Mouse (Mus musculus): ENCODE data around the gene Sytl3. TPM values are rescaled to one million over a fixed set of nuclear protein-coding genes. Genes with fewer than 3 reads are reported as not detected.

Sytl3 gene
- total RNA-seq, 2 experiments from 2014 or later = 0.33 to 0.39 TPM

- intact Hi-C loops (cut with DNase I; ENCODE audit: low total_unique reads) = no loop called here
- no peak for DNase-seq
These were observed 86.0 kb downstream of the Sytl3 start for GRCm38 (mm10) chr17:6744871-6745270.

- intact Hi-C loops (cut with DNase I; ENCODE audit: low total_unique reads) = no loop called here
- no peak for DNase-seq
These were observed 86.6 kb downstream of the Sytl3 start for GRCm38 (mm10) chr17:6745503-6745902.

DNA sequence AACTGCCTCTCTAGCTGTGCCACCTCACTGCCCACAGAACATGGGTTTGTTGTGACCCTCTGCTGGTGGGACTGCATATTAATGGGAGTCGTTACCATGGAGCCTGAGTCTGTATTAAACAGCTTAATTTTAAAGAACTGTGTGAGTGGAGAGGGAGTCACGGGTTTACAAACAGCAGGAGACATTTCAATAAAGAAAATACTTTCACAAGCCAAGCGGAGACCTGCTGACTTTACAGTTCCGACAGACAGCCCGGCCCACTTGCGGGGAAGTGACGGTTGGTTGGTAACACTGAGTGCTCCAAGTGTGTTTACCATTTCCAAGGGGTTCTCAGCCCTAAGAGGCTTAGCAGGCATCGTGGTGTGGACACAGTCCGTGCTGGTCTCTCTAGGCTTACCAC is 87.1 kb downstream of the Sytl3 start:
- no peak for DNase-seq
- intact Hi-C loops (cut with DNase I; ENCODE audit: low total_unique reads) = no loop called here

GRCm38 (mm10) chr17:6746452-6747231 is 87.7 kb downstream of the Sytl3 start:
- intact Hi-C loops (cut with DNase I; ENCODE audit: low total_unique reads) = no loop called here
- DNase-seq = no peak

GRCm38 (mm10) chr17:6747478-6747877 is 88.6 kb downstream of the Sytl3 start:
- intact Hi-C loops (cut with DNase I; ENCODE audit: low total_unique reads) = no loop called here
- DNase-seq = no peak

DNA sequence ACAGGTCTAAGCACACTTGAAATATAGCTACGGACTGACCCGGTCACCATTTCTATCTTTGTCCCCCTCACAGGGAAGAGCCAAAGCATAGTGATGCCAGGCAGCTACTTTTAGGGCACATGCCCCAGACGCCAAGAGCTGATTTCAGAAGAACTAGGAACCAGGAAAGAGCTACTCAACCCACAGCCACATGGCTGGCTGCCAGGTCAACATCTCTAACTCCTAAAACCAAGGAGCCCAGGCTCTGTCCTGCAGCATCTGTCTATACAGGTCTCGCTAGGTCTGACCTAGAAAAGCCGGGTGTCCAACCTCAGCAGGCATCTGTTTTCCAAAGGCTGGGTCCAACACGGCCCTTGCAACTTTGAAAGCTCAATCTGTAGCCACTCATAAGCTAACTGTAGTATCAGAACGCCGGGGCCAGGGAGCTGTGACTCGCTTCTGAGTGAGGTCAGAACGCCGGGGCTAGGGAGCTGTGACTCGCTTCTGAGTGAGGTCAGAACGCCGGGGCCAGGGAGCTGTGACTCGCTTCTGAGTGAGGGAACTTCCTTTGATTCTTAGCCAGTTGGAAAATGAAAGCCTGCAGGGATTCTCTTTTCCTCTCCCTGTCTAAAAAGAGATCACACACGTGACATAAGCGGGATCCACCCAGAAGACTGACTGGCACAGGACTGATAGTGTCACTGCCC is 90.0 kb downstream of the Sytl3 start:
- no peak for DNase-seq
- intact Hi-C loops (cut with DNase I; ENCODE audit: low total_unique reads) = no loop called here

- DNase-seq = no peak
- intact Hi-C loops (cut with DNase I; ENCODE audit: low total_unique reads) = no loop called here
These were observed 92.4 kb downstream of the Sytl3 start for GRCm38 (mm10) chr17:6751221-6751859.

- DNase-seq = no peak
- intact Hi-C loops (cut with DNase I; ENCODE audit: low total_unique reads) = no loop called here
These were observed 93.5 kb downstream of the Sytl3 start for GRCm38 (mm10) chr17:6752375-6752774.

DNA sequence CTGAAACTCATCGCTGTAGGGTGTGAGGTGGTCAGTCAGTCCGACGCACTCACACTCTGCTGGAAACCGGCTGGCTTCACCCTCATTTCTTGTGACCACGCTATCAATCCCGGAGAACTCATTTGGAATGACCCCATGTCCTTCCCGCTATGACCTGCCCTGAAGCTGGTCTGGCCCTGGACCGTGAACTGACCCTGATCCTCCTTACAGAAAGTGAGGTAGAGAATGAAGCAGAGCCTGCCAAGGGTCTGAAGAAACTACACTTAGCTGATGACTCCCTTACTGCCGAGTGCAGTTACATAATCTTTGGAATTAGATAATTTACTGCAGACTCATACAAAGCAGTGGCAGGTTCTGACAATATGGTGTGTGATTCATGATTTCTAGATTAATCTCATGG is 96.3 kb downstream of the Sytl3 start:
- intact Hi-C loops (cut with DNase I; ENCODE audit: low total_unique reads) = no loop called here
- no peak for DNase-seq

DNA sequence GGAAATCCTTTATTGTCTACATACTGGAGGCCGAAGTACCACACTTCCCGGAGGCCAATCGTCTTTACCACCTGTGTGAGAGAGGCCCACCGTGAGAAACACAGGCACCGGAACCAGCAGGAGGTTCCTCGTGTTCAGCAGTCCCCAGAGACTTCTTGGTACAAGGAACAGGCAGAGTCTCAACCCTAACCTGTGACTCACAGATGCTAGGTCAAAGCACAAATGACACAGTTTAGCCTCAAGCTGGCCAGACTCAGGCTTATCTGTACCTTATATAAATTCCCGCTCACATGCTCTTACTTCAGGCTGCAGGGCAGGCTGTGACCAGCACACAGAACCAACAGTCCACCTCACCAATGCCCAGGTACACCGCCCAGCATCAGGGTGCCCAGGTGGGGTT is 97.0 kb downstream of the Sytl3 start:
- intact Hi-C loops (cut with DNase I; ENCODE audit: low total_unique reads) = no loop called here
- DNase-seq = no peak

- intact Hi-C loops (cut with DNase I; ENCODE audit: low total_unique reads) = no loop called here
- DNase-seq = no peak
These were observed 99.0 kb downstream of the Sytl3 start for GRCm38 (mm10) chr17:6757902-6758301.

DNA sequence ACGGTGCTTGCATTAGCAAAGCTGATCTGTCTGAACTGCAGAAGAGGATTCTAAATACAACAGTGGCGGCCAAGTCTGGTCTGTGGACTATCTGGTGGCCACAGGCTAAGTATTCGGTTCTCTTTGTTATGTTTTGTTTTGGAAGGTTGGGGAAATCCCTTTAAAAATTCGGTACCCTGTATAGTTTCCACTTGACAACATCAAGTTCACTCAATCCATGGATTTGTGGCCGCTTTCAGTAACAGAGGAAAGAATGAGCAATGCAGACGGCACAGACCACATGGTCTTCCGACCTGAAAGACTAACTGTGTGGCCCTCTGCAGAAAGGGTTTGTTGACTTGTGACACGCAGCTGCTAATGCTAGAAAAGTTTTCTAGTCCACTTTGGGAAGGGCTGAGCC is 100.0 kb downstream of the Sytl3 start:
- intact Hi-C loops (cut with DNase I; ENCODE audit: low total_unique reads) = no loop called here
- no peak for DNase-seq

GRCm38 (mm10) chr17:6759717-6760292 is 100.9 kb downstream of the Sytl3 start:
- intact Hi-C loops (cut with DNase I; ENCODE audit: low total_unique reads) = no loop called here
- no peak for DNase-seq

- no peak for DNase-seq
- intact Hi-C loops (cut with DNase I; ENCODE audit: low total_unique reads) = no loop called here
These were observed 104.8 kb downstream of the Sytl3 start for GRCm38 (mm10) chr17:6763513-6764226.

DNA sequence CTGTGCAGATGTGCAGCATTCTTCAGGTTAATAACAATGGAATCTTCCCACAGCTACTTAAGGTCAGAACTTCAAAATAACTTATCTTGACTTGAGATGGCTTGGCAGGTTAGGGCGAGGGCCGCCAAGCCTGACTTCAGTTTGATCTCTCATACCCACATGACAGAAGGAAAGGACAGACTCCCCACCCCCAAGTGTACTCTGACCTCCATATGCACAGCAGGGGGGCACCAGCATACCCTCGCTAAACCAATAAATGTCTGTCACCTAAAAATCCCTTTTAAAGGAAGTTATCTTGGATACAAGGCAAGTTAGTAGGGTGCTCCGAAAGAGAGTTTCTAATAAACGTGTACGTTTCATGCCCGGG is 105.3 kb downstream of the Sytl3 start:
- intact Hi-C loops (cut with DNase I; ENCODE audit: low total_unique reads) = no loop called here
- no peak for DNase-seq

- intact Hi-C loops (cut with DNase I; ENCODE audit: low total_unique reads) = no loop called here
- no peak for DNase-seq
These were observed 105.8 kb downstream of the Sytl3 start for GRCm38 (mm10) chr17:6764730-6765129.

DNA sequence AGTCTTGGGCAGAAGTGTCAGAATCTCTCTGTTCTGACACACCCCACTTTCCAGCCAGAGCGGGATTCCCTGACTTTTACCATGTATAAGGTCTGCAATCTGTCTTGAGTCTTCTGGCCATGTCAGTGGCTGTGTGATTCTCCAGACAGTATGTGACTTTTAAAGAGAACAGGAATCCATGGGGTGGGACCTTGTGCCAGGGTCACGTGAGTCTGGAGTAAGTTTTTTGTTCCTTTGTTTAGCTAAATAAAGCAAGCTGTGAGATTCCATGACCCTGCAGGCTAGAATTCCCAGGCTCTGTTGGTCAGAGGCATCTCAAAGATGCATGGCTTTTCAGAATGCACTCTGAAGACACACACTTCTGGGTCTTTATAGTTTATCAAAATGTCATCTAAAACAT is 107.0 kb downstream of the Sytl3 start:
- no peak for DNase-seq
- intact Hi-C loops (cut with DNase I; ENCODE audit: low total_unique reads) = no loop called here

- intact Hi-C loops (cut with DNase I; ENCODE audit: low total_unique reads) = no loop called here
- no peak for DNase-seq
These were observed 107.9 kb downstream of the Sytl3 start for GRCm38 (mm10) chr17:6766823-6767222.

DNA sequence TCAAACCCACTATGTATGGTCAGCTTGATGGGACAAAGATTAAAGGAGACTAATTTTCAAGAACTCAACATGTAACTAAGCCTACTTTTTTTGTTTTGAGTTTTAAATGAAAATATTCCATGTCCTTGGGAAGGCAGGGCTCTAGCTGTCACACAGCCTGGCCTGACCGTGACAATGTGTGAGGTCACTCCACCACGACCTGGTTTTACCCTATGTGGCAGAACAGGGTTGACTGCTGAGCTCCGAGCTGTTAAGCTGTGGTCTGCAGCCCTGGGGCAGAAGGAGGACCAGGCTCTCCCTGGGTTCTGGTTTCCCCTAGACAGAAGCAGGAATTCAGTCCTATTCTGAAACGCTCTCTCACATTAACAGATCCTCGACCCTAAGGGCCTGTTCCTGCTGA is 108.9 kb downstream of the Sytl3 start:
- intact Hi-C loops (cut with DNase I; ENCODE audit: low total_unique reads) = no loop called here
- no peak for DNase-seq

- intact Hi-C loops (cut with DNase I; ENCODE audit: low total_unique reads) = no loop called here
- no peak for DNase-seq
These were observed 109.5 kb downstream of the Sytl3 start for GRCm38 (mm10) chr17:6768301-6768788.

All from gastrocnemius, postnatal 14 days (tissue).